Mouse (Mus musculus): ENCODE measurements around the gene Rfc1. TPM values are rescaled to one million over a fixed set of nuclear protein-coding genes. Genes with fewer than 3 reads are reported as not detected.
"Not testable (repeated sequence)": the region's sequence is repeated elsewhere in the genome, so short reads cannot be mapped to it uniquely, and the experiment has no call there.

Gene Rfc1
- total RNA-seq, 2 experiments from 2014 or later, result 29.6 to 30.1 TPM

GRCm38 (mm10) chr5:65300121-65300520, 35.3 kb downstream of the Rfc1 start:
- no peak for DNase-seq (ENCODE audit: low spot score)

DNA sequence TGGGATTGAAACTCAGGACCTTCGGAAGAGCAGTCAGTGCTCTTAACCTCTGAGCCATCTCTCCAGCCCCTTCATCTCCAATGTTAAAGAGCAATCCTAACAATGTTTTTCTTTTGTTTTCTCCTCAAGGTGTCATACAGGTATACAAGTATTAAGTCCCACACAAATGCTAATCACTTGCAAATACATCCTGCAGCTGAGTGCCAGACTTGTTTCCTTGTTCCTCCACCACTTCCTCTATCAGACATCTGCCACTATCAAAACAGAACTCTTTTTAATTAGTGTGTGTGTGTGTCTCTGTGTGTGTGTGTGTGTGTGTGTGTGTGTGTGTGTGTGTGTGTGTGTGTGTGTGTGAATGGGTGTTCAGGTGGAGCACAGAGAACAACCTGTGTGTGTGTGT, 35.8 kb downstream of the Rfc1 start:
- not testable (repeated sequence) for DNase-seq (ENCODE audit: low spot score)

DNA sequence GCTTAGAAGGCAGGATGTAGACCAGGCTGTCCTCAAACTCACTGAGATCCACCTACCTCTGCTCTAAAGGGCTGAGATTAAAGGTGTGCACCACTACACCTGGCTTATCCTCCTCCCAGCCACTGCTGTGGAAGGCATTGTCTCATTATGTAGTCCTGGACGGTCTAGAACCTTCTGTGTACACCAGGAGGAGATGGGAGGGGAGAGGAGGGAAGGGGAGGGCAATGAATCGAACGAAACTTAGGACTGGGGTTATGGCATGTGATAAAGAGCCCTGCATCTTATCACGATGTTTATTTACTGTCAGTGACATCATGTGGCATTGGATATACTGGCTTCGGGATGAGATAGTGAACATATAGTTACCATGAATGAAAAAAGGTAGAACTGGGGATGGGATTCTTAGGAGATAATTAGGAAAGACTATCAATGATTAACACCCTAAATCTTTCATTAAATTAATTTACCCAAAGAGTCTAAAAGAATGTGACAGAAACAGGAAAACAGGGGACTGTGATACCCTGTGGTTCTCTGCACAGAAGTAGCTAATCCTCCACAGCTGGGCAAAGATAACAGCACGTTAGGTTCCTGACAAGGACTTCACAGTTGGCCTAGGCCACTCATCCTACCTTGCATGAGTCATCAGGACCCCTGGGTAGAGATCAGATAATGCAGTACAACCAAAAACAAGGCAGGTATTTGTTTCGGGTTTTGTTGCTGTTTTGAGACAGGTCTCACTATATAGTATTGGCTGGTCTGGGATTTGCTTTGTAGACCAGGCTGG, 37.1 kb downstream of the Rfc1 start:
- no peak for DNase-seq (ENCODE audit: low spot score)

- DNase-seq (ENCODE audit: low spot score), result no peak
These were observed 41.2 kb downstream of the Rfc1 start for GRCm38 (mm10) chr5:65294270-65294669.

DNA sequence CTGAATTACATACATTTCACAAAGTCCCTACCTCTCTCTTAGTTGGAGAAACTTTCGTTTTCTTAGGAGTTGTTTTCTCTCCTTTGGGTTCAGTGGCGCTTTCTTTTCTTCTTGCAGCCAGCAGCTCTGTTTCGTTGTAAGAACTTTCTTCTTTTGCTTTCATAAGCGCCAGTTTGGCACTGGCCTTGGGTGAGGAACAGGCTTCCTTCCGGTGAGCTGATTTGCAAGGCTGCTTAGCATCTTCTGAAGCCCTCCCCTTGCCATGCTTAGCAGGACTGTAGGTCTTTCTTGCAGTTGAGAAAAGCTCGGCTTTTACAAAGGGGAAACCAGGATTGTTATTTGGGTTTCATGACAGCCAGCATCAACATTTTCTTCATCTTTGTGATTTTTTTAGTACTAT, 41.8 kb downstream of the Rfc1 start:
- DNase-seq (ENCODE audit: low spot score), result no peak

GRCm38 (mm10) chr5:65289009-65289408, 46.5 kb downstream of the Rfc1 start:
- DNase-seq (ENCODE audit: low spot score), result not testable (repeated sequence)

GRCm38 (mm10) chr5:65287751-65288701, 47.4 kb downstream of the Rfc1 start:
- DNase-seq (ENCODE audit: low spot score), result no peak

GRCm38 (mm10) chr5:65284171-65284570, 51.3 kb downstream of the Rfc1 start:
- no peak for DNase-seq (ENCODE audit: low spot score)

GRCm38 (mm10) chr5:65281216-65281615, 54.3 kb downstream of the Rfc1 start:
- DNase-seq (ENCODE audit: low spot score), result no peak

DNA sequence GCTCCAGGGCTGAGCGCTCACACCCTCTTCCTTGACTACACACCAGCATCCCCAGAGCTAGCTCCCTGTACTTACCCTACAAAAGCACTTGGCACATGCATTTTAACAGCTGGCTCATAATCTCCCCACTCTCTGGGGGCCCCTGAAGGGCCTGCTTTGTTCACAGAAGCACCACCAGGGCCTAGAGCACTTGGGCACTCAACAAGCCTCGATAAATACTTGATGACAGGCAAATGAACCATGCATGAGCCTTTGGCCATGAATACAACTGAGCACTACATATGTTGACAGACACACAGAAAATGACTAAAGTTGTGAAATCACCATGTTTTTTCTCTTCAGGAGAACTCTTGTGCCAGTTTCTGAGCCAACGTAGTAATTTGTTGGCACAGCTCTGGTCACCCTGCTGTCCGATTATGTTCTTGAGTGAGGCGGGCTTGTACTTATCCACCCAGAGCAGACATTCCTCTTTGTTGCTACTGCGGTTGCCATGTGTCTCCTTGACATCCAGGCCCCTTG, 56.3 kb downstream of the Rfc1 start:
- no peak for DNase-seq (ENCODE audit: low spot score)

DNA sequence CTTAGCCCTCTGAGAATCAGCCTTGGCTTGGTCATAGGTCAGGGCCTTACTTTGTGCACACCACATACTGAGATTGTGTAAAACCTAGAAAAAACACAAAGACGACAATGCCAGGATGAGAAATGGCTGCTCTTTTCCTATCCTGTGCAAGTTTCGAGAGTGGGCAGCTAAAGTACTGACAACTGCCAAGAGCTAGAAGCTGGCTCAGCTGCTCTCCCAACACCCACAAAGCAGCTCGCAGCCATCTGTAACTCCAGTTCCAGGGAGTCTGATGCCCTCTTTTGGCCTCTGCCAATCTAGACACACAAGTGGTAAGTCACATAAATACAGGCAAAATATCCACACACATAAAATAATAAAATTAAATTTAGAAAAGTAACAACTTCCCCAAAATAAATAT, 61.5 kb downstream of the Rfc1 start:
- no peak for DNase-seq (ENCODE audit: low spot score)

DNA sequence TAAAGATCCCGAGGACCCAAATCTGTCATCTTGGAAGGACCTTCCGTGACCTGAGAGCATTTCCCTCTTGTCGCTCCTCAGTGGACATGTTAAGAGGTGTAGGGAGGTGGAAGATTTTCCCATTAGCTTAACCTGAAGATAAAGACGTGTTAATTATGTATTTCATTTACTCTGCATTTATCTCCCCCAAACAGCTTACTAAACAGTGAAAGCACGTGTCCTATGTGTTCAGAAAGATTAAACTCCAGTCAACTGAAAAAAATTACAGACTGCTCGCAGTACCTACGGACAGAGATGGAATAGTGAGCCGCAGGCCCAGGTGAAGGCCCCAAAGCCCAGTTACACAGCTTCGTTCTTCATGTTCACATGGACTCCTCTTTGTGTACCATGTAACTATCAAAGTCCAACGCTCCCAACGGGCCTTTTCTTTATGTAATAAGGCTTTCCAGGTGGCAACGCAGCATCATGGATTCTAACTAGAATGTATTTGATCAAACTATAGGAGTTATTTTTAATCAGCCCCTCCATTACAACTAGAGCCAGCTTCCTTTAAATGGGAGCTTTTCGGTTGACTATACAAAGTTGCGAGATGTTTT, 77.5 kb downstream of the Rfc1 start:
- DNase-seq (ENCODE audit: low spot score), result no peak

DNA sequence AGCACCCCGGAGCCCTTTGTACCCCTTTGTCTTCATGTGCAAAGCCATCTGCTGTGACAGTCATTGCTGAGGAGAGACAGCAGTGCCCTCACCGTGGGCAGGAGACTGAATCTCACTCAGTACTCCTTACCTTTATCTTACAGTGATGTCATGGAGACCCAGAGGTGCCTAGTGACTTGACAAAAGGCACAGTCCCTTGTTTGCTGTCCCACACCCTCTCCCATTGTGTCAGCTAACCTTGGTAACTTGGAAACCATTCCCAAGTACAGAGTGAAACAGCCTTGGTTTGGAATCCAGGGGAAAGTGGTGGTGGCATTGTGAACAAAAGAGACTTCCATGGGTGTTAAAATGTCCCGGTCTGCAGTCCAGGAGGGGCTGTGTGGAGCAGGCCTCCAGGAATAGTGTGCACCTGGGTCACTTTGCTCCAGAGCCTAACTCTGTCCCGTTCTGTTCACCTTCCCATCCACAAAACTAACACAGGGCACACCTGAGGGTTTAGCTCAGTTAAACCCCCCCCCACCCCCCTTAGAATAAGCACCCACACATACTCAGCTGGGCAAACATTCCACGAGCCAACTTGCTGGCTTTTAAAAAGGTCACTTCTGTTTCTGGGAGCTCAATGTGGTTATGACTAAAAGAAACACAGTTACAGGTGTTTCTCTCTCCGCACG, 85.2 kb downstream of the Rfc1 start:
- no peak for DNase-seq (ENCODE audit: low spot score)

DNA sequence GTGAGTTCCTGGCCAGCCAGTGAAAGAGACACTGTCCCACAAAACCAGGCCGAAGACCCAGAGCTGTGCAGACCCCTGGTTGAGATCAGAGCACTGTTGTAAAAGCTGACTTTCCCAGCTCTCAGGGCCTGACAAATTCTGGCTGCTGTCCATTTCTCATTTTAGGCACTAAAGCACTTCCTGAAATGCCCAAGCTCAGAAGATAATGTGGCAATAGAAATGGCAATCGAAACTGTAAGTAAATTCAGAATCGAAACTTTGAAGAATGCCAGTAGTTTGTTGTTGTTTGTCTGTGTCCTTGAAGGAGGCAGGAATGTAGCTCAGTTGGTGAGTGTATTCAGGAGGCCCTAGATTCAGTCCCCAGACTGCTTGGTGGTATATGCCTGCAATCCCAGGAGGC, 88.2 kb downstream of the Rfc1 start:
- DNase-seq (ENCODE audit: low spot score), result no peak

GRCm38 (mm10) chr5:65242740-65243139, 92.7 kb downstream of the Rfc1 start:
- peak; percentile 20 for DNase-seq (ENCODE audit: low spot score)

- DNase-seq (ENCODE audit: low spot score), result no peak
These were observed 104.0 kb downstream of the Rfc1 start for GRCm38 (mm10) chr5:65231289-65232003.

DNA sequence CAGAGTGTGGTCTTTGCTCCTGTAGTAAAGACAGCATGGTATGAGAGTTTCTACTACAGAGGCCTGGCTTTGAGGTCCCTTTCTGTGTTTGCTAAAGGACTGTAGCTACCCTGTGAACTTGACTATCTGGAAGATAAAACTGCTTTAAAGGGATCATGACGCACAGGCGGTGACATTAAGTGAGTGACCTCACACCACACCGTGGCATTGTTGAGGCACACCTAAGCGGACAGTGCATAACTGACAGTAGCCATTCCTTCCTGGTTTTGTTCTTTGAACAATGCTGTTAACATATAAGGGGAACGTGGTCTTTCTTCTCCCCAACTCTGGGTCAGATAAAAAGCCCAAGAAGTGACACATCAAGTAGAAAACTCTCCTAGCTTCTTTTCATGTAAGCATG, 111.4 kb downstream of the Rfc1 start:
- DNase-seq (ENCODE audit: low spot score), result no peak

DNA sequence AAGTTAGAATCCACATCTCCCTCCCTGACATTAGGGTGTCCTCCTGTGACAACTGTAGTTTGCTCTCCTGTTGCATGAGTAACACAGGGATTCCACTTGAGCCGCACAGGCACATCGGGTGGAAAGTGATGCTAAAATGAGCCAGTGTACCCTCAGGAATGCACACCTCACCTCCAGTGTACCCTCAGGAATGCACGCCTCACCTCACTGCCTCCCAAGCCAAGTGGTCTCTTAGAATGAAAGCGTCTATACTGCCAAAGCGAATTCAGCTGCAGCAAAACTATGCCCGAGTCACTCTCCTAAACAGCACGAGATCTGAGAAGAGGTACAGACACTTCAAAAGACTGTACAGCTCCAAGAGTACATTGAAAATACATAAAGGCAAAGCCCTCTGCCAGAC, 114.4 kb downstream of the Rfc1 start:
- DNase-seq (ENCODE audit: low spot score), result no peak

- DNase-seq (ENCODE audit: low spot score), result no peak
These were observed 117.9 kb downstream of the Rfc1 start for GRCm38 (mm10) chr5:65217305-65218269.

All from gastrocnemius, adult 18-20 months (tissue).